Mouse (Mus musculus): Measurements from ENCODE around the gene Guca2a. TPM values are rescaled to one million over a fixed set of nuclear protein-coding genes. Genes with fewer than 3 reads are reported as not detected.

Guca2a gene
- total and polyA plus RNA-seq, 3 experiments = not detected

GRCm38 (mm10) chr4:119626876-119627275 lies 10.6 kb upstream of the Guca2a start:
- Histone ChIP-seq H3K27ac (ENCODE audit: insufficient read depth, low read depth) (no peak overlapping the region), H3K4me2 (ENCODE audit: insufficient read depth, low read depth, poor library complexity, severe bottlenecking) (no peak overlapping the region), H3K4me3 (replicated peaks in 1 of 3; ENCODE audit: low read depth in 2 of 3, low read length in 2 of 3, poor library complexity in 1 of 3) (no peak overlapping the region), H3K36me3 (replicated peaks in 1 of 2; ENCODE audit: control insufficient read depth in 1 of 2, insufficient read depth in 1 of 2, low read length in 1 of 2) (peaks cover 59 to 79% of the 10 kb centered on the region in 2 experiments), H3K4me1 (ENCODE audit: control insufficient read depth in 1 of 2, insufficient read depth in 2 of 2) (peaks cover 2 to 14% of the 10 kb centered on the region in 2 experiments; a peak in 2 of 4 replicates), H3K9ac (ENCODE audit: insufficient read depth, low read depth) (no peak overlapping the region), H3K9me3 (replicated peaks; ENCODE audit: low read length) (no peaks in the 10 kb centered on the region), H3K79me2 (replicated peaks; ENCODE audit: control insufficient read depth, extremely low read depth, insufficient read depth, poor library complexity, severe bottlenecking) (no peaks in the 10 kb centered on the region), H3K27me3 (replicated peaks) (no peaks in the 10 kb centered on the region)
- no peak for DNase-seq (ENCODE audit: extremely low read depth)
- dilution Hi-C loops (cut with MboI; ENCODE audit: extremely low pct_ligation_motif_present, extremely low pct_unique_long_range_greater_than_20kb, low sequenced_read_pairs) (no loop called here), in situ Hi-C loops (cut with MboI; ENCODE audit: low pct_ligation_motif_present, low pct_unique_long_range_greater_than_20kb, low sequenced_read_pairs) (no loop called here)
- TF ChIP-seq SIN3A (IDR thresholded peaks at IDR 0.05; ENCODE audit: low read length) (no peak), UBTF (IDR thresholded peaks at IDR 0.05; ENCODE audit: low read depth, low read length) (no peak), ZC3H11A (IDR thresholded peaks at IDR 0.05; ENCODE audit: low read depth, low read length) (no peak), MYC (IDR thresholded peaks at IDR 0.05; ENCODE audit: low read depth, low read length) (no peak), ZMIZ1 (IDR thresholded peaks at IDR 0.05; ENCODE audit: low read depth, low read length) (no peak)

GRCm38 (mm10) chr4:119627317-119627716 lies 10.2 kb upstream of the Guca2a start:
- Histone ChIP-seq H3K9me3 (replicated peaks; ENCODE audit: low read length) (no peaks in the 10 kb centered on the region), H3K27me3 (replicated peaks) (no peaks in the 10 kb centered on the region), H3K36me3 (replicated peaks in 1 of 2; ENCODE audit: control insufficient read depth in 1 of 2, insufficient read depth in 1 of 2, low read length in 1 of 2) (peaks cover 60 to 80% of the 10 kb centered on the region in 2 experiments), H3K4me3 (replicated peaks in 1 of 3; ENCODE audit: low read depth in 2 of 3, low read length in 2 of 3, poor library complexity in 1 of 3) (no peak overlapping the region), H3K4me1 (ENCODE audit: control insufficient read depth in 1 of 2, insufficient read depth in 2 of 2) (peaks cover 2 to 14% of the 10 kb centered on the region in 2 experiments; a peak in 2 of 4 replicates), H3K4me2 (ENCODE audit: insufficient read depth, low read depth, poor library complexity, severe bottlenecking) (no peak overlapping the region), H3K27ac (ENCODE audit: insufficient read depth, low read depth) (no peak overlapping the region), H3K9ac (ENCODE audit: insufficient read depth, low read depth) (no peak overlapping the region), H3K79me2 (replicated peaks; ENCODE audit: control insufficient read depth, extremely low read depth, insufficient read depth, poor library complexity, severe bottlenecking) (no peaks in the 10 kb centered on the region)
- dilution Hi-C loops (cut with MboI; ENCODE audit: extremely low pct_ligation_motif_present, extremely low pct_unique_long_range_greater_than_20kb, low sequenced_read_pairs) (no loop called here), in situ Hi-C loops (cut with MboI; ENCODE audit: low pct_ligation_motif_present, low pct_unique_long_range_greater_than_20kb, low sequenced_read_pairs) (no loop called here)
- no peak for TF ChIP-seq MAFK (IDR thresholded peaks at IDR 0.05; ENCODE audit: insufficient replicate concordance, low read length)
- TF ChIP-seq POLR2A (IDR thresholded peaks at IDR 0.05; ENCODE audit: low read depth, low read length) = no peak
- TF ChIP-seq ZMIZ1 (IDR thresholded peaks at IDR 0.05; ENCODE audit: low read depth, low read length) = no peak
- TF ChIP-seq RAD21 (IDR thresholded peaks at IDR 0.05; ENCODE audit: low read depth, low read length) = no peak
- no peak for TF ChIP-seq CTCF (conservative IDR thresholded peaks at IDR 0.05 in 1 of 2, IDR thresholded peaks at IDR 0.05 in 1 of 2; ENCODE audit: low read depth in 2 of 2, low read length in 2 of 2)
- no peak for TF ChIP-seq BHLHE40 (IDR thresholded peaks at IDR 0.05; ENCODE audit: low read depth, low read length)
- no peak for TF ChIP-seq ZNF384 (IDR thresholded peaks at IDR 0.05; ENCODE audit: low read depth, low read length)
- no peak for TF ChIP-seq MEF2A (IDR thresholded peaks at IDR 0.05; ENCODE audit: borderline replicate concordance, low read depth, low read length)
- TF ChIP-seq E2F4 (IDR thresholded peaks at IDR 0.05; ENCODE audit: insufficient replicate concordance, low read depth, low read length) = no peak
- TF ChIP-seq JUN (IDR thresholded peaks at IDR 0.05; ENCODE audit: insufficient read depth, low read depth, low read length) = no peak
- TF ChIP-seq CHD1 (IDR thresholded peaks at IDR 0.05; ENCODE audit: low read depth, low read length) = no peak
- no peak for TF ChIP-seq GABPA (IDR thresholded peaks at IDR 0.05; ENCODE audit: insufficient replicate concordance, low read depth, low read length)
- TF ChIP-seq ZKSCAN1 (IDR thresholded peaks at IDR 0.05; ENCODE audit: borderline replicate concordance, low read depth, low read length) = no peak
- TF ChIP-seq EP300 (IDR thresholded peaks at IDR 0.05; ENCODE audit: low read length) = no peak
- no peak for TF ChIP-seq TBP (conservative IDR thresholded peaks at IDR 0.05; ENCODE audit: low read depth, low read length)
- no peak for TF ChIP-seq SMC3 (IDR thresholded peaks at IDR 0.05; ENCODE audit: low read depth, low read length)
- no peak for DNase-seq (ENCODE audit: extremely low read depth)

Data from CH12.LX (cell line).